Comparison of ENCODE assay signal across 8 mouse cellular contexts in the genomic region with DNA sequence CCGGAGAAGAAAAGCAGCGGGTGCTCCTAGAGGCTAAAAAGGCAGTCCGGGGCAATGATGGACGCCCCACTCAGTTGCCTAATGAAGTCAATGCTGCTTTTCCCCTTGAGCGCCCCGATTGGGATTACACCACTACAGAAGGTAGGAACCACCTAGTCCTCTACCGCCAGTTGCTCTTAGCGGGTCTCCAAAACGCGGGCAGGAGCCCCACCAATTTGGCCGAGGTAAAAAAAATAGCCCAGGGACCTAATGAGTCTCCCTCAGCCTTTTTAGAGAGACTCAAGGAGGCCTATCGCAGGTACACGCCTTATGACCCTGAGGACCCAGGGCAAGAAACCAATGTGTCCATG. TPM values are rescaled to one million over a fixed set of nuclear protein-coding genes. Genes with fewer than 3 reads are reported as not detected.
DNase-seq lines count a peak whose midpoint lies in the region; ATAC-seq and TF ChIP-seq lines count a peak whose summit lies in the region.
"Not testable (repeated sequence)": the region's sequence is repeated elsewhere in the genome, so short reads cannot be mapped to it uniquely, and the experiment has no call there.
"Had no signal": no experiment of that assay in that cellular context is flagged by ENCODE, and none has a peak within 500 bp of the region (broad histone marks: within the 10 kb centered on the region; RNA-seq: fewer than 3 reads in every experiment).

No protein-coding gene starts in this region.

- not testable (repeated sequence) for H3K27ac ChIP-seq in forebrain, embryonic 12.5 days; heart, embryonic 13.5 days (replicated peaks); hindbrain, postnatal 0 days; left cerebral cortex, adult 2 months; liver, embryonic 16.5 days (ENCODE audit: low read length); midbrain, embryonic 15.5 days; stomach, embryonic 14.5 days (ENCODE audit: low read length)

- peak overlapping the region; percentile 52 for H3K4me2 ChIP-seq in forebrain, embryonic 12.5 days
- peak overlapping the region; percentile 70 for H3K4me2 ChIP-seq in heart, embryonic 13.5 days
- H3K4me2 ChIP-seq in hindbrain, postnatal 0 days (ENCODE audit: low read depth, low read length) = peak overlapping the region; percentile 46
- not testable (repeated sequence) for H3K4me2 ChIP-seq in liver, embryonic 16.5 days (ENCODE audit: low read depth, low read length)
- peak overlapping the region; percentile 51 for H3K4me2 ChIP-seq in midbrain, embryonic 15.5 days
- peak overlapping the region; percentile 25; the same call in 1 of the 2 replicates for H3K4me2 ChIP-seq in stomach, embryonic 14.5 days (replicated peaks; ENCODE audit: low read depth, low read length)

- not testable (repeated sequence) for H3K36me3 ChIP-seq in forebrain, embryonic 12.5 days (replicated peaks); heart, embryonic 13.5 days; hindbrain, postnatal 0 days (ENCODE audit: insufficient read depth, low read length); liver, embryonic 16.5 days (ENCODE audit: control insufficient read depth, insufficient read depth); midbrain, embryonic 15.5 days (replicated peaks); stomach, embryonic 14.5 days (ENCODE audit: control insufficient read depth, insufficient read depth, low read length)

- ATAC-seq in forebrain, embryonic 12.5 days (ENCODE audit: low FRiP score); heart, embryonic 13.5 days (ENCODE audit: extremely low read depth, insufficient number of reproducible peaks, low FRiP score, low TSS enrichment); hindbrain, postnatal 0 days; liver, embryonic 16.5 days (ENCODE audit: low read depth); midbrain, embryonic 15.5 days (replicated peaks); stomach, embryonic 14.5 days (ENCODE audit: insufficient number of reproducible peaks, insufficient read depth, low FRiP score, low read depth): not testable (repeated sequence)

- not testable (repeated sequence) for H3K9me3 ChIP-seq in forebrain, embryonic 12.5 days; heart, embryonic 13.5 days; hindbrain, postnatal 0 days (ENCODE audit: low read length); liver, embryonic 16.5 days (replicated peaks; ENCODE audit: control insufficient read depth, low read length); midbrain, embryonic 15.5 days; stomach, embryonic 14.5 days (ENCODE audit: control insufficient read depth, low read depth, low read length)

- WGBS in forebrain, embryonic 12.5 days = 14% methylated on average over 10 of the region's 13 CpGs
- WGBS in heart, embryonic 13.5 days = 35% methylated on average over 13 of the region's 13 CpGs
- WGBS in hindbrain, postnatal 0 days = 33% methylated on average over 9 of the region's 13 CpGs
- WGBS in liver, embryonic 16.5 days (ENCODE audit: insufficient replicate concordance) = 30% methylated on average over 8 of the region's 13 CpGs
- WGBS in midbrain, embryonic 15.5 days = 26% methylated on average over 11 of the region's 13 CpGs
- 27% methylated on average over 9 of the region's 13 CpGs for WGBS in stomach, embryonic 14.5 days

- peak overlapping the region; percentile 27 for H3K4me3 ChIP-seq in forebrain, embryonic 12.5 days (replicated peaks)
- H3K4me3 ChIP-seq in heart, embryonic 13.5 days = peak overlapping the region; percentile 54
- peak overlapping the region; percentile 33; the same call in 1 of the 2 replicates for H3K4me3 ChIP-seq in hindbrain, postnatal 0 days (ENCODE audit: low read length)
- H3K4me3 ChIP-seq in left cerebral cortex, adult 2 months = peak overlapping the region; percentile 27; the same call in 1 of the 2 replicates
- H3K4me3 ChIP-seq in liver, embryonic 16.5 days (ENCODE audit: low read depth, low read length) = peak overlapping the region; percentile 43
- H3K4me3 ChIP-seq in midbrain, embryonic 15.5 days = peak overlapping the region; percentile 32
- H3K4me3 ChIP-seq in stomach, embryonic 14.5 days (ENCODE audit: low read depth, low read length) = peak overlapping the region; percentile 33; the same call in 1 of the 2 replicates

- intact Hi-C loops in left cerebral cortex, adult 2 months (cut with DNase I) = not testable (repeated sequence)

- peaks cover 32% of the 10 kb centered on the region for H3K27me3 ChIP-seq in forebrain, embryonic 12.5 days
- peaks cover 14% of the 10 kb centered on the region; the same call in 1 of the 2 replicates for H3K27me3 ChIP-seq in heart, embryonic 13.5 days (replicated peaks)
- H3K27me3 ChIP-seq in hindbrain, postnatal 0 days (ENCODE audit: insufficient read depth, low read length); liver, embryonic 16.5 days (ENCODE audit: control insufficient read depth, insufficient read depth, low read depth, low read length); midbrain, embryonic 15.5 days (replicated peaks); stomach, embryonic 14.5 days (ENCODE audit: control insufficient read depth, insufficient read depth, low read length): not testable (repeated sequence)

- H3K4me1 ChIP-seq in forebrain, embryonic 12.5 days; hindbrain, postnatal 0 days (ENCODE audit: insufficient read depth, low read length); liver, embryonic 16.5 days (ENCODE audit: control insufficient read depth, low read depth, low read length); midbrain, embryonic 15.5 days; stomach, embryonic 14.5 days (ENCODE audit: control insufficient read depth, insufficient read depth, low read length): not testable (repeated sequence)
- H3K4me1 ChIP-seq in heart, embryonic 13.5 days = peaks cover 10% of the 10 kb centered on the region

- not testable (repeated sequence) for H3K9ac ChIP-seq in forebrain, embryonic 12.5 days; heart, embryonic 13.5 days; liver, embryonic 16.5 days (ENCODE audit: low read depth, low read length); midbrain, embryonic 15.5 days; stomach, embryonic 14.5 days (replicated peaks; ENCODE audit: low read depth, low read length)
- 0 out of 2 replicates have a peak overlapping the region, but pooled peaks have one; percentile 5 for H3K9ac ChIP-seq in hindbrain, postnatal 0 days (replicated peaks; ENCODE audit: low read length)

- not testable (repeated sequence) for DNase-seq in hindbrain, postnatal 0 days (ENCODE audit: low spot score); left cerebral cortex, adult 2 months (ENCODE audit: extremely low spot score in 1 of 2, low spot score in 2 of 2)

- TF ChIP-seq CTCF in hindbrain, postnatal 0 days (IDR thresholded peaks at IDR 0.05; ENCODE audit: low read depth); left cerebral cortex, adult 2 months (IDR thresholded peaks at IDR 0.05): not testable (repeated sequence)

RNA-seq across cellular contexts. Expression of a gene that starts 52.3 kb away (rescaled TPM):
- 58.4 and 59.8 TPM in 2 replicates for polyA plus RNA-seq in forebrain, embryonic 12.5 days (2016; fragmentation: Nextera tagmentation; extraction: Ambion mirVana)
- 39.1 and 41.1 TPM in 2 replicates for polyA plus RNA-seq in heart, embryonic 13.5 days (2015; fragmentation: Nextera tagmentation; extraction: Ambion mirVana)
- total RNA-seq in hindbrain, postnatal 0 days (2014; rRNA removed) = 130 TPM in 2 replicates
- 72.3 and 81.7 TPM in 2 replicates for polyA plus RNA-seq in hindbrain, postnatal 0 days (2015; fragmentation: Nextera tagmentation; extraction: Ambion mirVana)
- 10 to 100 TPM; 75.8 to 79.8 TPM for total RNA-seq in left cerebral cortex, adult 2 months (2021)
- polyA plus RNA-seq in liver, embryonic 16.5 days (2015; fragmentation: Nextera tagmentation; extraction: Ambion mirVana) = 16.8 and 17.7 TPM in 2 replicates
- polyA plus RNA-seq in midbrain, embryonic 15.5 days (2015; fragmentation: Nextera tagmentation; extraction: Ambion mirVana) = 96.8 and 104 TPM in 2 replicates
- polyA plus RNA-seq in stomach, embryonic 14.5 days (2014; fragmentation: Nextera tagmentation; extraction: Ambion mirVana) = 23.2 and 23.3 TPM in 2 replicates

RNA-seq across cellular contexts. Expression of a gene that starts 57.9 kb away (rescaled TPM):
- 2.9 and 3.5 TPM in 2 replicates for polyA plus RNA-seq in forebrain, embryonic 12.5 days (2016; fragmentation: Nextera tagmentation; extraction: Ambion mirVana)
- 1.2 and 1.5 TPM in 2 replicates for polyA plus RNA-seq in heart, embryonic 13.5 days (2015; fragmentation: Nextera tagmentation; extraction: Ambion mirVana)
- total RNA-seq in hindbrain, postnatal 0 days (2014; rRNA removed) = 3.2 and 9.1 TPM in 2 replicates
- 7.1 and 7.5 TPM in 2 replicates for polyA plus RNA-seq in hindbrain, postnatal 0 days (2015; fragmentation: Nextera tagmentation; extraction: Ambion mirVana)
- total RNA-seq in left cerebral cortex, adult 2 months (2021) = 1 to 10 TPM; 1.7 to 2.4 TPM
- polyA plus RNA-seq in liver, embryonic 16.5 days (2015; fragmentation: Nextera tagmentation; extraction: Ambion mirVana) = 0.48 and 0.57 TPM in 2 replicates
- 10.0 and 11.2 TPM in 2 replicates for polyA plus RNA-seq in midbrain, embryonic 15.5 days (2015; fragmentation: Nextera tagmentation; extraction: Ambion mirVana)
- 0.75 and 2.0 TPM in 2 replicates for polyA plus RNA-seq in stomach, embryonic 14.5 days (2014; fragmentation: Nextera tagmentation; extraction: Ambion mirVana)
- total RNA-seq: monocyte, adult 5-6 weeks had no signal

RNA-seq across cellular contexts. Expression of a gene that starts 58.4 kb away (rescaled TPM):
- polyA plus RNA-seq in forebrain, embryonic 12.5 days (2016; fragmentation: Nextera tagmentation; extraction: Ambion mirVana) = 11.0 and 11.7 TPM in 2 replicates
- polyA plus RNA-seq in heart, embryonic 13.5 days (2015; fragmentation: Nextera tagmentation; extraction: Ambion mirVana) = 2.4 and 2.7 TPM in 2 replicates
- 188 and 212 TPM in 2 replicates for total RNA-seq in hindbrain, postnatal 0 days (2014; rRNA removed)
- polyA plus RNA-seq in hindbrain, postnatal 0 days (2015; fragmentation: Nextera tagmentation; extraction: Ambion mirVana) = 160 and 165 TPM in 2 replicates
- total RNA-seq in left cerebral cortex, adult 2 months (2021) = 100 to 1,000 TPM; 607 to 644 TPM
- polyA plus RNA-seq in liver, embryonic 16.5 days (2015; fragmentation: Nextera tagmentation; extraction: Ambion mirVana) = 1.1 and 1.4 TPM in 2 replicates
- 134 and 147 TPM in 2 replicates for polyA plus RNA-seq in midbrain, embryonic 15.5 days (2015; fragmentation: Nextera tagmentation; extraction: Ambion mirVana)
- polyA plus RNA-seq in stomach, embryonic 14.5 days (2014; fragmentation: Nextera tagmentation; extraction: Ambion mirVana) = 2.5 and 2.6 TPM in 2 replicates

Comparison
In these comparisons a context has a peak if more than half of its experiments do, and no peak if none do; other contexts are left out.
1. RNA of a gene that starts 58.4 kb away (polyA plus RNA-seq): 160 to 165 TPM in hindbrain, postnatal 0 days and 134 to 147 TPM in midbrain, embryonic 15.5 days; 11.0 to 11.7 TPM in forebrain, embryonic 12.5 days, 2.5 to 2.6 TPM in stomach, embryonic 14.5 days, 2.4 to 2.7 TPM in heart, embryonic 13.5 days and 1.1 to 1.4 TPM in liver, embryonic 16.5 days; every median in the first group is over 10 times any median in the second.
2. Peak in every context shown above with its lines, with median percentiles within 50 percentile points of each other: H3K4me3 ChIP-seq.